Mouse (Mus musculus) heart, embryonic 13.5 days (tissue): Measurements from ENCODE around the gene Gm13272. TPM values are rescaled to one million over a fixed set of nuclear protein-coding genes. Genes with fewer than 3 reads are reported as not detected.
"Not testable (repeated sequence)": the region's sequence is repeated elsewhere in the genome, so short reads cannot be mapped to it uniquely, and the experiment has no call there.

Source experiments
- ATAC-seq: fragments of 200-750 bp; cut with Nextera tagmentation; 2 replicates; pipeline ENCODE4 v1.8.0; 2017; ENCODE audit warnings: moderate TSS enrichment; ENCODE audit not compliant: insufficient number of reproducible peaks, low FRiP score, low TSS enrichment; ENCODE audit errors: extremely low read depth
- H3K27ac ChIP-seq: fragments of 300-500 bp; sonication (generic); replicated peaks from 2 replicates; pipeline ENCODE4 v1.5.1; 2015; ENCODE audit warnings: moderate library complexity, mild to moderate bottlenecking, inconsistent platforms
- H3K27me3 ChIP-seq: fragments of 300-500 bp; sonication (generic); replicated peaks from 2 replicates; pipeline ENCODE4 v1.6.1; 2015; ENCODE audit warnings: mild to moderate bottlenecking, inconsistent platforms
- H3K36me3 ChIP-seq: fragments of 300-500 bp; sonication (generic); 2 replicates; pipeline ENCODE4 v1.6.1; 2015; ENCODE audit warnings: mild to moderate bottlenecking, inconsistent platforms
- H3K4me1 ChIP-seq: fragments of 300-500 bp; sonication (generic); 2 replicates; pipeline ENCODE4 v1.6.1; 2015; ENCODE audit warnings: inconsistent platforms
- H3K4me2 ChIP-seq: fragments of 300-500 bp; sonication (generic); 2 replicates; pipeline ENCODE4 v1.6.1; 2015; ENCODE audit warnings: inconsistent platforms, mild to moderate bottlenecking, moderate library complexity
- H3K4me3 ChIP-seq: fragments of 300-500 bp; sonication (generic); 2 replicates; pipeline ENCODE4 v1.5.1; 2015; ENCODE audit warnings: moderate library complexity, mild to moderate bottlenecking, inconsistent platforms
- H3K9ac ChIP-seq: fragments of 300-500 bp; sonication (generic); 2 replicates; pipeline ENCODE4 v1.6.1; 2015; ENCODE audit warnings: inconsistent platforms, mild to moderate bottlenecking, moderate library complexity
- H3K9me3 ChIP-seq: fragments of 300-500 bp; sonication (generic); 2 replicates; pipeline ENCODE4 v1.6.1; 2016; ENCODE audit warnings: inconsistent platforms
- polyA plus RNA-seq: library from polyadenylated mRNA; unstranded; fragments of >200 nt; fragmentation: Nextera tagmentation; extraction: Ambion mirVana; gene quantifications from 2 replicates; pipeline ENCODE4 v1.2.1, GENCODE M21; 2015

The Gm13272 gene
- polyA plus RNA-seq, 1 experiment from 2014 or later, result not detected

- H3K4me3 ChIP-seq, H3K9me3 ChIP-seq, H3K4me2 ChIP-seq, ATAC-seq, H3K36me3 ChIP-seq, H3K27ac ChIP-seq, H3K27me3 ChIP-seq, H3K9ac ChIP-seq, H3K4me1 ChIP-seq: not testable (repeated sequence)
These were observed 47.5 kb downstream of the Gm13272 start, which contains the start of gene Ifna6 for GRCm38 (mm10) chr4:88827116-88827515. Gene Ifna6, plus strand, starts transcription at chr4:88827416.

Other genes with a start within 250 kb of the Gm13272 start
- not detected in 2 replicates for gene Ifna15, start 221.6 kb upstream of the Gm13272 start, polyA plus RNA-seq
- gene Ifna14, start 208.1 kb upstream of the Gm13272 start, polyA plus RNA-seq, result not detected in 2 replicates
- not detected in 2 replicates for gene Ifna9, start 187.5 kb upstream of the Gm13272 start, polyA plus RNA-seq
- not detected in 2 replicates for gene Ifna12, start 176.5 kb upstream of the Gm13272 start, polyA plus RNA-seq
- gene C87499, start 145.4 kb upstream of the Gm13272 start, polyA plus RNA-seq, result not detected in 2 replicates
- gene Ifna13, start 135.4 kb upstream of the Gm13272 start, polyA plus RNA-seq, result not detected in 2 replicates
- gene Ifna16, start 102.9 kb upstream of the Gm13272 start, polyA plus RNA-seq, result not detected in 2 replicates
- gene Ifna2, start 95.9 kb upstream of the Gm13272 start, polyA plus RNA-seq, result not detected in 2 replicates
- not detected in 2 replicates for gene Ifnab, start 88.5 kb upstream of the Gm13272 start, polyA plus RNA-seq
- gene Gm26566, start 58.0 kb upstream of the Gm13272 start, polyA plus RNA-seq, result 0.33 and 0.84 TPM in 2 replicates
- 70.7 and 76.5 TPM in 2 replicates for gene Klhl9, start 57.4 kb upstream of the Gm13272 start, polyA plus RNA-seq
- not detected in 2 replicates for gene Gm13271, start 25.0 kb upstream of the Gm13272 start, polyA plus RNA-seq
- 0.20 and 0.31 TPM in 2 replicates for gene Gm13283, start 19.7 kb upstream of the Gm13272 start, polyA plus RNA-seq
- 0.29 TPM in 1 of 2 replicates, not detected in the other for gene Gm13290, start 6.0 kb upstream of the Gm13272 start, polyA plus RNA-seq
- gene Gm13289, start 2.9 kb upstream of the Gm13272 start, polyA plus RNA-seq, result not detected in 2 replicates
- gene Ifnz, start 2.3 kb downstream of the Gm13272 start, polyA plus RNA-seq, result not detected in 2 replicates
- gene Gm13276, start 5.9 kb downstream of the Gm13272 start, polyA plus RNA-seq, result not detected in 2 replicates
- not detected in 2 replicates for gene Gm13277, start 8.8 kb downstream of the Gm13272 start, polyA plus RNA-seq
- not detected in 2 replicates for gene Gm13278, start 11.7 kb downstream of the Gm13272 start, polyA plus RNA-seq
- not detected in 2 replicates for gene Gm13275, start 14.6 kb downstream of the Gm13272 start, polyA plus RNA-seq
- gene Gm13279, start 17.5 kb downstream of the Gm13272 start, polyA plus RNA-seq, result not detected in 2 replicates
- gene Gm13285, start 19.8 kb downstream of the Gm13272 start, polyA plus RNA-seq, result 0.68 and 0.82 TPM in 2 replicates
- gene Gm13287, start 23.4 kb downstream of the Gm13272 start, polyA plus RNA-seq, result not detected in 2 replicates
- not detected in 2 replicates for gene Gm13288, start 25.7 kb downstream of the Gm13272 start, polyA plus RNA-seq
- gene Ifna7, start 36.4 kb downstream of the Gm13272 start, polyA plus RNA-seq, result not detected in 2 replicates
- not detected in 2 replicates for gene Ifna11, start 40.1 kb downstream of the Gm13272 start, polyA plus RNA-seq
- not detected in 2 replicates for gene Ifna6, start 47.6 kb downstream of the Gm13272 start, polyA plus RNA-seq
- not detected in 2 replicates for gene Ifna5, start 55.7 kb downstream of the Gm13272 start, polyA plus RNA-seq
- not detected in 2 replicates for gene Ifna4, start 62.0 kb downstream of the Gm13272 start, polyA plus RNA-seq
- not detected in 2 replicates for gene Ifna1, start 70.2 kb downstream of the Gm13272 start, polyA plus RNA-seq
- gene Ifne, start 100.4 kb downstream of the Gm13272 start, polyA plus RNA-seq, result not detected in 2 replicates